Mouse (Mus musculus) ES-E14 (cell line): ENCODE measurements around the gene Tnfrsf21. TPM values are rescaled to one million over a fixed set of nuclear protein-coding genes. Genes with fewer than 3 reads are reported as not detected.

Experiments
- DNase-seq: peaks from one replicate; pipeline ENCODE4 v3.0.0-alpha.2; 2013; ENCODE audit warnings: low read depth, low spot score
- H3K27ac ChIP-seq: 2 replicates; pipeline ENCODE4 v1.5.1; 2012; ENCODE audit warnings: low read depth, mild to moderate bottlenecking, low read length, moderate library complexity, mixed read lengths; ENCODE audit not compliant: poor library complexity, insufficient read depth, severe bottlenecking
- H3K36me3 ChIP-seq: 2 replicates; pipeline ENCODE4 v1.6.1; 2012; ENCODE audit warnings: mild to moderate bottlenecking, low read length, moderate library complexity, mixed read lengths; ENCODE audit not compliant: control insufficient read depth, poor library complexity, insufficient read depth, severe bottlenecking
- H3K4me1 ChIP-seq, 2 experiments: fragments of 150-350 bp in 1 of 2; sonication (generic) in 1 of 2; 2 replicates each; pipeline ENCODE4 v1.6.1; 2012; ENCODE audit warnings: low read length in 2 of 2, mild to moderate bottlenecking in 1 of 2, mixed read lengths in 1 of 2; ENCODE audit not compliant: control insufficient read depth in 2 of 2, insufficient read depth in 2 of 2, poor library complexity in 1 of 2
- H3K4me3 ChIP-seq, 2 experiments: fragments of 150-350 bp in 1 of 2; sonication (generic) in 1 of 2; 2 replicates each; pipeline ENCODE4 v1.5.1; 2012; ENCODE audit warnings: low read length in 2 of 2, low read depth in 1 of 2, mild to moderate bottlenecking in 1 of 2, mixed read lengths in 1 of 2; ENCODE audit not compliant: insufficient read depth in 1 of 2, poor library complexity in 1 of 2, severe bottlenecking in 1 of 2
- H3K9ac ChIP-seq: 2 replicates; pipeline ENCODE4 v1.6.1; 2012; ENCODE audit warnings: low read depth, mild to moderate bottlenecking, low read length, mixed read lengths; ENCODE audit not compliant: poor library complexity, insufficient read depth, severe bottlenecking
- H3K9me3 ChIP-seq: fragments of 150-350 bp; sonication (generic); 2 replicates; pipeline ENCODE4 v1.6.1; 2012; ENCODE audit warnings: low read depth, mild to moderate bottlenecking, low read length; ENCODE audit not compliant: control insufficient read depth, insufficient read depth
- CHD2 ChIP-seq: IDR thresholded peaks from 2 replicates; pipeline ENCODE4 v1.6.1; 2014; ENCODE audit warnings: mild to moderate bottlenecking, low read depth, low read length, inconsistent platforms
- HCFC1 ChIP-seq: IDR thresholded peaks from 2 replicates; pipeline ENCODE4 v1.6.1; 2012; ENCODE audit warnings: low read length, inconsistent platforms, borderline replicate concordance; ENCODE audit not compliant: insufficient read depth
- MAFK ChIP-seq: IDR thresholded peaks from 2 replicates; pipeline ENCODE4 v1.6.1; 2014; ENCODE audit warnings: mild to moderate bottlenecking, low read depth, low read length, inconsistent platforms; ENCODE audit not compliant: insufficient read depth
- ZC3H11A ChIP-seq: IDR thresholded peaks from 2 replicates; pipeline ENCODE4 v1.6.1; 2012; ENCODE audit warnings: low read depth, mild to moderate bottlenecking, inconsistent platforms, low read length, borderline replicate concordance
- ZNF384 ChIP-seq: IDR thresholded peaks from 2 replicates; pipeline ENCODE4 v1.6.1; 2012; ENCODE audit warnings: low read depth, low read length, inconsistent platforms
- in situ Hi-C, 2 experiments: fragments of 600-800 bp; cut with MboI; formaldehyde crosslinking; loops; one replicate each; pipeline ENCODE4 v1.15.1; 2025; ENCODE audit warnings: low sequenced_read_pairs in 2 of 2, inconsistent platforms in 1 of 2; ENCODE audit not compliant: unreplicated experiment in 2 of 2
- total RNA-seq: library from RNA; depleted of rRNA; stranded (reverse); fragments of 300-350 nt; gene quantifications from 2 replicates; pipeline ENCODE4 v1.2.3, GENCODE M21; 2012; rRNA removed

Gene Tnfrsf21
- 19.8 and 22.5 TPM in 2 replicates for total RNA-seq

DNA sequence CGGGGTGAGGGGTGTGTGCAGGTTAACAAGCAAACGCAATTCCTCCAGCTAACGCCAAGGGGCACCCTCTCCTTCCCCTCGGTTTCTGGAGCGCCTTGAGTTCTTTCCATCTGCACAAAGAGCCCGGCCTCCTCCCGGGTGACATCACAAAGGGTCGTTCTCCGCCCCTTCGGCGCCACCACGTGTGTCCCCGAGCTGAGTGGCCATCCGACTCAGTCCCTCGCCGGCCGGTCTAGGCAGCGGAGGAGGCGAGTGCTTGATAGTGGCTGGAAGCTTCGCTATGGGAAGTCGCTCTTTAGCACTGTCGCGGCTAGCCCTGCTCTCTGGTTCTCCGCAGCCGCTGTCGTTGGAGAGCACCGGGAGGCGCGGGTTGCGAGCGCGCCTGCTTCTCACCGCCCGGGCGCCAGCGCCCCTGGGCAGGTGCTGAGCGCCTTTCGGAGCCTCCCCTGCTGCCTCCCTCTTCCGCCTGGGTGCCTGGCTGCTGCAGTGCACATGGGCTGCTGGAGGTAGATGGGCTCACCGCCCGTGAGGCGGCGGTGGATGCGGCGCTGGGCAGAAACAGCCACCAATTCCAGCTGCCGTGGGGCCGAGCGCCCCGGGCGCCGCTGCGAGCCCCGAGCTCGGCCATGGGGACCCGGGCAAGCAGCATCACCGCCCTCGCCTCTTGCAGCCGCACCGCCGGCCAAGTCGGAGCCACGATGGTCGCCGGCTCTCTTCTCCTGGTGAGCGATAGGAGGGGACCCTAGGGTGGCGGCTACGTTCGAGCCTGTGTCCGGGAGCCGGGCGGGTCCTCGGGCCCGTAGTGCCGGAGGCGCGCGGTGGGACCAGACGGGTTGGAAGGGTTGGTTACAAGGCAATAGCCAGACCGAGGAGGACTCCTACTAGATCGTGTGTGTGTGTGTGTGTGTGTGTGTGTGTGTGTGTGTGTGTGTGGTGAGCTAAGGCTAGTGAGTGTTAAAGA is at the start of gene Tnfrsf21:
Gene Tnfrsf21, plus strand, starts transcription at position 185 of the 961 bp plus-strand sequence.
- TF ChIP-seq ZNF384 (no peak; the same call in 1 of the 2 replicates), ZC3H11A (peak; percentile 87), MAFK (no peak)
- H3K4me3 ChIP-seq: peak within 1 kb of the TSS; percentile 72 to 85
- no peaks in the 10 kb centered on the region for H3K36me3 ChIP-seq
- H3K4me1 ChIP-seq: no peaks in the 10 kb centered on the region
- no peak within 1 kb of the TSS for H3K27ac ChIP-seq
- peak; percentile 94 for DNase-seq
- peak within 1 kb of the TSS; percentile 85 for H3K9ac ChIP-seq
- in situ Hi-C loops: no loop called here
- H3K9me3 ChIP-seq: no peaks in the 10 kb centered on the region

DNA sequence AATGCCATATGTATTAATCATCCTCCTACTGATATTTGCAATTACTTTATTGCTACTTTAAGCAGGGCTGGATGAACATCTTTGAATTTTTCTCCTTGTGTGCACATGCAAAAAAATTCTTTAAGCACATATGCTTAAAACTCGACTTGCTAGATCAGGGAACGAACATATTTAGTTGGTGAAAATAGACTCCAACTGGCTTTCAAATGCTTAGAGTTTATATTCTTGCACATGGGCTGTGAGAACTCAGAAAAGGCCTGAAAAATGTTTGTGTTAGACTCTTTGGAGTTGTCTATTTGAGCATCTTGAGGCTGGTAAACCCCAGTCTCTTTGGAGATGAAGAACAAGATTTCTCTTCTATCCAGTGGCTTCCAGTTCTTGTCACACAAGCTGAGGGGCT is 48.2 kb upstream of the Tnfrsf21 start:
- in situ Hi-C loops: no loop called here
- H3K4me1 ChIP-seq: no peaks in the 10 kb centered on the region
- DNase-seq: no peak

GRCm38 (mm10) chr17:42975312-42975996 is 40.9 kb upstream of the Tnfrsf21 start:
- no peaks in the 10 kb centered on the region for H3K36me3 ChIP-seq
- H3K4me1 ChIP-seq: peaks cover 0 to 2% of the 10 kb centered on the region in 2 experiments; a peak in 1 of 4 replicates
- no peaks in the 10 kb centered on the region for H3K9me3 ChIP-seq
- no peak overlapping the region for H3K27ac ChIP-seq
- no peak overlapping the region for H3K4me3 ChIP-seq
- in situ Hi-C loops: no loop called here
- H3K9ac ChIP-seq: no peak overlapping the region
- TF ChIP-seq ZC3H11A (no peak), MAFK (no peak), HCFC1 (no peak), ZNF384 (no peak), CHD2 (no peak)
- no peak for DNase-seq

More for the DNA sequence above, 48.2 kb upstream of the Tnfrsf21 start:
- no peaks in the 10 kb centered on the region for H3K36me3 ChIP-seq
- no peak overlapping the region for H3K9ac ChIP-seq
- no peaks in the 10 kb centered on the region for H3K9me3 ChIP-seq
- TF ChIP-seq ZC3H11A (no peak), MAFK (no peak), HCFC1 (no peak), CHD2 (no peak), ZNF384 (no peak)
- no peak overlapping the region for H3K4me3 ChIP-seq
- no peak overlapping the region for H3K27ac ChIP-seq

DNA sequence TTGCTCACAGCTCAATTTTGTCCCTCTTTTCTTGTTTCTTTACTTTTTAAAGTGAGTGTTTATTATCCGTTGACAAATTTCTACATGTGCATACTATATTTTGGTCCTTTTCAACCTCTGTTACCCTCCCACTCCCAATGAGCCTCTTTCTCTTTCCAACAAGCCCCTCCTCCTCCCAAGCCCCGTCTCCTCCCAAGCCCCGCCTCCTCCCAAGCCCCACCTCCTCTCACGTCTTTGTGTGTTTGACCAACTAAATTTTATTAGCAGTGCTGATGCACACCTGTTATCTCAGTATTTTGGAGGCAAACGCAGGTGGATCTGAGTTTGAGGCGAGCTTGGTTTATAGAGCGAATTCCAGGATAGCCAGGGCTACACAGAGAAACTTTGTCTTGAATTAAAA is 38.6 kb upstream of the Tnfrsf21 start:
- Histone ChIP-seq H3K36me3 (no peaks in the 10 kb centered on the region), H3K27ac (no peak overlapping the region), H3K9ac (no peak overlapping the region), H3K9me3 (no peaks in the 10 kb centered on the region), H3K4me3 (no peak overlapping the region), H3K4me1 (peaks cover under 1 to 7% of the 10 kb centered on the region in 2 experiments; a peak in 2 of 4 replicates)
- no peak for TF ChIP-seq HCFC1
- TF ChIP-seq ZNF384: no peak
- TF ChIP-seq ZC3H11A: no peak
- no peak for TF ChIP-seq MAFK
- TF ChIP-seq CHD2: no peak
- DNase-seq: peak; percentile 45
- in situ Hi-C loops: no loop called here
